20 mouse cellular contexts compared by ENCODE assay signal in genomic region chr9:73337045-73337740, GRCm38 (mm10).
DNase-seq lines count a peak whose midpoint lies in the region; ATAC-seq and TF ChIP-seq lines count a peak whose summit lies in the region.
"Had no signal": no experiment of that assay in that cellular context is flagged by ENCODE, and none has a peak within 500 bp of the region (broad histone marks: within the 10 kb centered on the region; RNA-seq: fewer than 3 reads in every experiment).

No protein-coding gene starts in this region.

- H3K4me3 ChIP-seq in kidney, adult 2 months (ENCODE audit: insufficient read depth, low read depth, low read length), result no peak overlapping the region
- H3K4me3 ChIP-seq in kidney, embryonic 16.5 days (ENCODE audit: low read length), result no peak overlapping the region
- H3K4me3 ChIP-seq: forebrain, embryonic 13.5 days; heart, embryonic 13.5 days; hindbrain, embryonic 13.5 days; limb, embryonic 10.5 days had no signal

- H3K9me3 ChIP-seq in kidney, embryonic 16.5 days (ENCODE audit: low read length), result peaks cover 18% of the 10 kb centered on the region

- no peak overlapping the region for H3K27ac ChIP-seq in kidney, adult 2 months (ENCODE audit: insufficient read depth, low read depth, low read length)
- H3K27ac ChIP-seq in kidney, embryonic 16.5 days (ENCODE audit: low read length), result no peak overlapping the region
- H3K27ac ChIP-seq: forebrain, embryonic 13.5 days; heart, embryonic 13.5 days; hindbrain, embryonic 13.5 days; limb, embryonic 10.5 days; liver, embryonic 14.5 days; stomach, postnatal 0 days had no signal

- no peak overlapping the region for H3K9ac ChIP-seq in kidney, embryonic 16.5 days (replicated peaks; ENCODE audit: low read length)
- H3K9ac ChIP-seq: forebrain, embryonic 13.5 days; heart, embryonic 13.5 days; hindbrain, embryonic 13.5 days; liver, embryonic 14.5 days had no signal

- TF ChIP-seq POLR2A in kidney, adult 2 months (IDR thresholded peaks at IDR 0.05; ENCODE audit: low read depth, low read length), result no peak

- no peaks in the 10 kb centered on the region for H3K36me3 ChIP-seq in kidney, adult 2 months (ENCODE audit: control insufficient read depth, insufficient read depth, low read length)
- no peaks in the 10 kb centered on the region for H3K36me3 ChIP-seq in kidney, embryonic 16.5 days (ENCODE audit: insufficient read depth, low read length)
- H3K36me3 ChIP-seq: heart, embryonic 13.5 days; hindbrain, embryonic 13.5 days; limb, embryonic 10.5 days had no signal

- DNase-seq in adrenal gland, postnatal 14 days, result peak; percentile 11
- DNase-seq in adrenal gland, adult 18-20 months (ENCODE audit: low spot score in 2 of 2), result no peak
- DNase-seq in kidney, adult 2 months, result peak; percentile 67
- peak; percentile 13 for DNase-seq in right cerebral cortex, adult 18-20 months
- no peak for DNase-seq in right cerebral cortex, adult 2 months (ENCODE audit: low spot score in 2 of 2)
- no peak for DNase-seq in T-cell, adult 2 months (ENCODE audit: low spot score)
- no peak for DNase-seq in cerebellum, adult 11 months
- DNase-seq: cerebellum, adult 9-11 months; gastrocnemius, postnatal 10 days; midbrain, embryonic 14.5 days; thymus, postnatal 4 days had no signal

- H3K4me1 ChIP-seq in kidney, adult 2 months (ENCODE audit: control insufficient read depth, insufficient read depth, low read length), result no peaks in the 10 kb centered on the region
- no peaks in the 10 kb centered on the region for H3K4me1 ChIP-seq in kidney, embryonic 16.5 days (ENCODE audit: insufficient read depth, low read length)
- H3K4me1 ChIP-seq: forebrain, embryonic 13.5 days; heart, embryonic 13.5 days; hindbrain, embryonic 13.5 days; limb, embryonic 10.5 days had no signal

- no peaks in the 10 kb centered on the region for H3K27me3 ChIP-seq in kidney, adult 2 months (replicated peaks; ENCODE audit: control insufficient read depth, insufficient read depth, low read length)
- H3K27me3 ChIP-seq in kidney, embryonic 16.5 days (ENCODE audit: insufficient read depth, low read length), result no peaks in the 10 kb centered on the region
- H3K27me3 ChIP-seq: forebrain, embryonic 13.5 days; heart, embryonic 13.5 days; hindbrain, embryonic 13.5 days had no signal

- no peak for TF ChIP-seq CTCF in kidney, adult 2 months (conservative IDR thresholded peaks at IDR 0.05; ENCODE audit: insufficient read depth, insufficient read length, low read depth, low read length)

- H3K4me2 ChIP-seq in kidney, embryonic 16.5 days (replicated peaks; ENCODE audit: low read depth, low read length), result no peak overlapping the region
- H3K4me2 ChIP-seq: forebrain, embryonic 13.5 days; heart, embryonic 13.5 days; hindbrain, embryonic 13.5 days had no signal

- ATAC-seq in kidney, embryonic 16.5 days (ENCODE audit: low FRiP score, low TSS enrichment), result no peak
- ATAC-seq: activated CD4-positive, CD25-positive, alpha-beta regulatory T cell, adult 4 months; forebrain, embryonic 13.5 days; intestine, embryonic 16.5 days had no signal

- 50% methylated on average over 2 of the region's 2 CpGs for WGBS in kidney, adult 2 months
- WGBS in kidney, embryonic 16.5 days, result 73% methylated on average over 2 of the region's 2 CpGs

Comparison
In these comparisons a context has a peak if more than half of its experiments do, and no peak if none do; other contexts are left out.
1. DNase-seq: peak in adrenal gland, postnatal 14 days (single experiment), kidney, adult 2 months (single experiment) and right cerebral cortex, adult 18-20 months (single experiment); none in adrenal gland, adult 18-20 months (0 of 2), right cerebral cortex, adult 2 months (0 of 2), T-cell, adult 2 months (single experiment) and cerebellum, adult 11 months (single experiment).